Mouse (Mus musculus) c-Kit-positive CD71-positive TER-119-positive erythroid progenitor cells, embryonic 14.5 days (primary cell): ENCODE data around the gene Prpf6.

Experiments
- DNase-seq: peaks from one replicate; pipeline ENCODE4 v3.0.0-alpha.2; 2013; ENCODE audit warnings: low spot score

The Prpf6 gene

GRCm38 (mm10) chr2:181597378-181598061 is 5.9 kb downstream of the Prpf6 start:
- no peak for DNase-seq

- no peak for DNase-seq
These were observed 7.0 kb downstream of the Prpf6 start, which contains the start of gene Samd10 for GRCm38 (mm10) chr2:181598454-181599351. Gene Samd10, minus strand, starts transcription at chr2:181599212.

GRCm38 (mm10) chr2:181600226-181600758 is 8.6 kb downstream of the Prpf6 start:
- no peak for DNase-seq

- DNase-seq = peak; percentile 95
These were observed 9.4 kb downstream of the Prpf6 start for GRCm38 (mm10) chr2:181600828-181601750.

- DNase-seq = no peak
These were observed 10.1 kb downstream of the Prpf6 start for GRCm38 (mm10) chr2:181601751-181602145.

GRCm38 (mm10) chr2:181602367-181602766 is 10.7 kb downstream of the Prpf6 start:
- peak; percentile 65 for DNase-seq

GRCm38 (mm10) chr2:181618761-181619495 is 27.3 kb downstream of the Prpf6 start:
- DNase-seq = no peak

GRCm38 (mm10) chr2:181623401-181623800 is 31.7 kb downstream of the Prpf6 start:
- DNase-seq = no peak

- DNase-seq = no peak
These were observed 36.8 kb downstream of the Prpf6 start for GRCm38 (mm10) chr2:181628471-181628870.

- DNase-seq = no peak
These were observed 41.0 kb downstream of the Prpf6 start for GRCm38 (mm10) chr2:181632624-181633023.

- no peak for DNase-seq
These were observed 44.2 kb downstream of the Prpf6 start for GRCm38 (mm10) chr2:181635865-181636264.

- DNase-seq = peak; percentile 38
These were observed 52.7 kb downstream of the Prpf6 start for GRCm38 (mm10) chr2:181644361-181644760.

GRCm38 (mm10) chr2:181645666-181646065 is 54.0 kb downstream of the Prpf6 start:
- DNase-seq = no peak

- no peak for DNase-seq
These were observed 55.2 kb downstream of the Prpf6 start for GRCm38 (mm10) chr2:181646626-181647472.

GRCm38 (mm10) chr2:181648926-181649325 is 57.3 kb downstream of the Prpf6 start:
- DNase-seq = no peak

- no peak for DNase-seq
These were observed 61.4 kb downstream of the Prpf6 start for GRCm38 (mm10) chr2:181653065-181653464.

GRCm38 (mm10) chr2:181653523-181653922 is 61.9 kb downstream of the Prpf6 start:
- no peak for DNase-seq

GRCm38 (mm10) chr2:181656734-181657133 is 65.1 kb downstream of the Prpf6 start, which contains the start of gene Gm29797:
Gene Gm29797, plus strand, starts transcription at chr2:181657034.
- DNase-seq = no peak

- DNase-seq = no peak
These were observed 65.8 kb downstream of the Prpf6 start for GRCm38 (mm10) chr2:181657441-181657840.

GRCm38 (mm10) chr2:181658528-181658927 is 66.9 kb downstream of the Prpf6 start:
- DNase-seq = no peak
